Mouse (Mus musculus) forebrain, embryonic 16.5 days (tissue): ENCODE measurements around the gene Gm13277. TPM values are rescaled to one million over a fixed set of nuclear protein-coding genes. Genes with fewer than 3 reads are reported as not detected.
"Not testable (repeated sequence)": the region's sequence is repeated elsewhere in the genome, so short reads cannot be mapped to it uniquely, and the experiment has no call there.

Experiments used
- ATAC-seq: fragments of 200-750 bp; cut with Nextera tagmentation; 2 replicates; pipeline ENCODE4 v1.8.0; 2017; ENCODE audit warnings: mild to moderate bottlenecking, moderate library complexity
- H3K27ac ChIP-seq: fragments of 300-500 bp; sonication (generic); 2 replicates; pipeline ENCODE4 v1.5.1; 2014; ENCODE audit warnings: low read length, control low read depth
- H3K27me3 ChIP-seq: fragments of 300-500 bp; sonication (generic); replicated peaks from 2 replicates; pipeline ENCODE4 v1.6.1; 2014; ENCODE audit warnings: low read length; ENCODE audit not compliant: control insufficient read depth, insufficient read depth
- H3K36me3 ChIP-seq: fragments of 300-500 bp; sonication (generic); 2 replicates; pipeline ENCODE4 v1.6.1; 2014; ENCODE audit not compliant: control insufficient read depth, insufficient read depth
- H3K4me1 ChIP-seq: fragments of 300-500 bp; sonication (generic); replicated peaks from 2 replicates; pipeline ENCODE4 v1.6.1; 2014; ENCODE audit warnings: low read length; ENCODE audit not compliant: control insufficient read depth, insufficient read depth
- H3K4me2 ChIP-seq: fragments of 300-500 bp; sonication (generic); 2 replicates; pipeline ENCODE4 v1.6.1; 2014; ENCODE audit warnings: mild to moderate bottlenecking, low read length, control low read depth
- H3K4me3 ChIP-seq: fragments of 300-500 bp; sonication (generic); replicated peaks from 2 replicates; pipeline ENCODE4 v1.5.1; 2014; ENCODE audit warnings: mild to moderate bottlenecking, low read length, control low read depth
- H3K9ac ChIP-seq: fragments of 300-500 bp; sonication (generic); replicated peaks from 2 replicates; pipeline ENCODE4 v1.6.1; 2014; ENCODE audit warnings: low read depth, low read length, control low read depth
- H3K9me3 ChIP-seq: fragments of 300-500 bp; sonication (generic); 2 replicates; pipeline ENCODE4 v1.6.1; 2016; ENCODE audit warnings: low read length; ENCODE audit not compliant: control insufficient read depth
- WGBS: fragments of 180-500 bp; shearing (Covaris S2); extraction: QIAGEN DNeasy Blood & Tissue Kit; methylation state at CpG from one replicate; pipeline ENCODE4 v1.1.7; 2014; 5-methylcytosine and 5-hydroxymethylcytosine counted together
- polyA plus RNA-seq: library from polyadenylated mRNA; unstranded; fragments of >200 nt; fragmentation: Nextera tagmentation; extraction: Ambion mirVana; gene quantifications from 2 replicates; pipeline ENCODE4 v1.2.1, GENCODE M21; 2015

The Gm13277 gene
- polyA plus RNA-seq, 1 experiment from 2014 or later = not detected

- ATAC-seq, H3K27me3 ChIP-seq, H3K9me3 ChIP-seq, H3K4me3 ChIP-seq, H3K4me1 ChIP-seq, H3K4me2 ChIP-seq, H3K36me3 ChIP-seq, H3K27ac ChIP-seq, H3K9ac ChIP-seq: not testable (repeated sequence)
- WGBS = 89% methylated on average over 6 of the region's 9 CpGs
Observed at GRCm38 (mm10) chr4:88758751-88759150, 29.7 kb upstream of the Gm13277 start.

GRCm38 (mm10) chr4:88759610-88760268, 28.7 kb upstream of the Gm13277 start, which contains the start of gene Gm13283:
Gm13283 (plus strand) TSS chr4:88760119.
- not testable (repeated sequence) for H3K9ac ChIP-seq, H3K9me3 ChIP-seq

GRCm38 (mm10) chr4:88760431-88760830, 28.0 kb upstream of the Gm13277 start:
- peak overlapping the region; percentile 40 for H3K4me3 ChIP-seq
- H3K4me1 ChIP-seq, H3K36me3 ChIP-seq, H3K9ac ChIP-seq, H3K27me3 ChIP-seq, ATAC-seq, H3K27ac ChIP-seq, H3K9me3 ChIP-seq: not testable (repeated sequence)
- peak overlapping the region; percentile 60 for H3K4me2 ChIP-seq
- 1% methylated on average over 22 of the region's 28 CpGs for WGBS

More at GRCm38 (mm10) chr4:88759610-88760268, 28.7 kb upstream of the Gm13277 start, which contains the start of gene Gm13283:
- 26% methylated on average over 7 of the region's 14 CpGs for WGBS
- Histone ChIP-seq H3K4me2 (peak within 1 kb of the TSS; percentile 60), H3K4me3 (peak within 1 kb of the TSS; percentile 40)
- H3K4me1 ChIP-seq, H3K27ac ChIP-seq, ATAC-seq, H3K27me3 ChIP-seq, H3K36me3 ChIP-seq: not testable (repeated sequence)

GRCm38 (mm10) chr4:88761776-88762175, 26.7 kb upstream of the Gm13277 start:
- ATAC-seq, H3K4me3 ChIP-seq, H3K9me3 ChIP-seq, H3K9ac ChIP-seq, H3K27ac ChIP-seq, H3K4me2 ChIP-seq, H3K27me3 ChIP-seq, H3K36me3 ChIP-seq, H3K4me1 ChIP-seq: not testable (repeated sequence)
- WGBS = 68% methylated on average over 6 of the region's 8 CpGs

GRCm38 (mm10) chr4:88762341-88762740, 26.1 kb upstream of the Gm13277 start:
- not testable (repeated sequence) for H3K4me3 ChIP-seq, H3K36me3 ChIP-seq, H3K4me2 ChIP-seq, H3K9ac ChIP-seq, ATAC-seq, H3K27me3 ChIP-seq, H3K27ac ChIP-seq, H3K4me1 ChIP-seq, H3K9me3 ChIP-seq
- 59% methylated on average over 8 of the region's 9 CpGs for WGBS

- not testable (repeated sequence) for H3K4me1 ChIP-seq, H3K9me3 ChIP-seq, H3K27me3 ChIP-seq, H3K9ac ChIP-seq, H3K36me3 ChIP-seq, H3K27ac ChIP-seq, ATAC-seq
- H3K4me2 ChIP-seq = peak overlapping the region; percentile 61
- 3% methylated on average over 19 of the region's 42 CpGs for WGBS
- peak overlapping the region; percentile 40 for H3K4me3 ChIP-seq
Observed at GRCm38 (mm10) chr4:88763384-88764018, 24.9 kb upstream of the Gm13277 start.

- not testable (repeated sequence) for H3K36me3 ChIP-seq, H3K9me3 ChIP-seq, H3K9ac ChIP-seq, H3K4me2 ChIP-seq, H3K27ac ChIP-seq, ATAC-seq, H3K27me3 ChIP-seq, H3K4me1 ChIP-seq, H3K4me3 ChIP-seq
- WGBS = no CpG with 5 or more reads among the region's 32 CpGs
Observed at GRCm38 (mm10) chr4:88773534-88773933, 14.9 kb upstream of the Gm13277 start, which contains the start of gene Gm13290. Gm13290 (plus strand) TSS chr4:88773834.

- no CpG with 5 or more reads among the region's 29 CpGs for WGBS
- H3K27me3 ChIP-seq, H3K36me3 ChIP-seq, H3K27ac ChIP-seq, H3K9me3 ChIP-seq, H3K4me1 ChIP-seq, H3K9ac ChIP-seq, ATAC-seq, H3K4me2 ChIP-seq, H3K4me3 ChIP-seq: not testable (repeated sequence)
Observed at GRCm38 (mm10) chr4:88776622-88777021, 11.8 kb upstream of the Gm13277 start, which contains the start of gene Gm13289. Gm13289 (plus strand) TSS chr4:88776922.

GRCm38 (mm10) chr4:88779550-88779949, 8.9 kb upstream of the Gm13277 start, which contains the start of gene Gm13272:
Gm13272 (plus strand) TSS chr4:88779850.
- H3K9me3 ChIP-seq, H3K9ac ChIP-seq, H3K27me3 ChIP-seq, H3K27ac ChIP-seq, H3K36me3 ChIP-seq, H3K4me2 ChIP-seq, H3K4me1 ChIP-seq, H3K4me3 ChIP-seq, ATAC-seq: not testable (repeated sequence)
- WGBS = no CpG with 5 or more reads among the region's 29 CpGs
